Mouse (Mus musculus) C2C12 (cell line): ENCODE data around the gene Tas2r126. TPM values are rescaled to one million over a fixed set of nuclear protein-coding genes. Genes with fewer than 3 reads are reported as not detected.

Experiments used
- H3K27me3 ChIP-seq: one replicate; pipeline ENCODE4 v1.6.1; 2011; ENCODE audit not compliant: control insufficient read depth, insufficient read depth, insufficient read length
- H3K36me3 ChIP-seq: one replicate; pipeline ENCODE4 v1.6.1; 2011; ENCODE audit not compliant: control insufficient read depth, insufficient read depth
- H3K4me3 ChIP-seq: one replicate; pipeline ENCODE4 v1.5.1; 2011; ENCODE audit warnings: mild to moderate bottlenecking, control low read depth; ENCODE audit not compliant: poor library complexity, insufficient read depth, severe bottlenecking
- H3K79me2 ChIP-seq: one replicate; pipeline ENCODE4 v1.6.1; 2011; ENCODE audit not compliant: control insufficient read depth, insufficient read depth
- H3K79me3 ChIP-seq: one replicate; pipeline ENCODE4 v1.6.1; 2011; ENCODE audit warnings: low read depth, control low read depth
- H3ac ChIP-seq: one replicate; pipeline ENCODE3; 2011; ENCODE audit warnings: low read depth; ENCODE audit not compliant: control insufficient read depth, insufficient read length
- CEBPB ChIP-seq: IDR thresholded peaks from one replicate; pipeline ENCODE4 v1.6.1; 2011; ENCODE audit warnings: low read depth, mild to moderate bottlenecking, control low read depth, moderate library complexity
- CTCF ChIP-seq: IDR thresholded peaks from one replicate; pipeline ENCODE4 v1.5.1; 2011; ENCODE audit not compliant: control insufficient read depth, insufficient read depth, insufficient read length
- FOSL1 ChIP-seq: IDR thresholded peaks from one replicate; pipeline ENCODE4 v1.8.0; 2011; ENCODE audit warnings: mild to moderate bottlenecking, low read length; ENCODE audit not compliant: poor library complexity, insufficient read depth, severe bottlenecking
- MAX ChIP-seq: IDR thresholded peaks from one replicate; pipeline ENCODE4 v1.6.1; 2011; ENCODE audit warnings: mild to moderate bottlenecking, control low read depth
- MYOD1 ChIP-seq: IDR thresholded peaks from one replicate; pipeline ENCODE4 v1.6.1; 2011; ENCODE audit warnings: low read depth; ENCODE audit not compliant: control insufficient read depth, insufficient read length
- MYOG ChIP-seq: IDR thresholded peaks from one replicate; pipeline ENCODE4 v1.6.1; 2011; ENCODE audit not compliant: control insufficient read depth, insufficient read length; ENCODE audit errors: extremely low read depth
- USF1 ChIP-seq: IDR thresholded peaks from one replicate; pipeline ENCODE4 v1.6.1; 2011; ENCODE audit warnings: low read depth, mild to moderate bottlenecking, control low read depth, moderate library complexity
- long read RNA-seq, 2 experiments: library from polyadenylated mRNA; unstranded; transcript quantifications; one replicate each; pipeline ENCODE4 v2.0.0; 2019 to 2020
- polyA plus RNA-seq: library from polyadenylated mRNA; unstranded; fragments of >200 nt; fragmentation: generic; extraction: Trizol; gene quantifications from one replicate; pipeline ENCODE4 v1.2.1, GENCODE M21; 2012; ENCODE audit warnings: missing spikeins

Tas2r126 gene
- polyA plus RNA-seq: not detected
- long read RNA-seq, experiment 1: 0 reads
- long read RNA-seq, experiment 2: 0 reads

DNA sequence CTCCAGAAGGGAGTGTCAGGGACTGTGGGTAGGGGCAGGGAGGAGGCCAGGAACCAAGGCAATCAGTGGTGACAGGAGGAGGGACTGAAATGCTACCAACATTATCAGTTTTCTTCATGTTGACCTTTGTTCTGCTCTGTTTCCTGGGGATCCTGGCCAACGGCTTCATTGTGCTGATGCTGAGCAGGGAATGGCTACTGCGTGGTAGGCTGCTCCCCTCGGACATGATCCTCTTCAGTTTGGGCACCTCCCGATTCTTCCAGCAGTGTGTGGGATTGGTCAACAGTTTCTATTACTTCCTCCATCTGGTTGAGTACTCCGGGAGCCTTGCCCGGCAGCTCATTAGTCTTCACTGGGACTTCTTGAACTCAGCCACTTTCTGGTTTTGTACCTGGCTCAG lies at the start of gene Tas2r126:
Tas2r126 (plus strand) TSS at position 90 of the 400 bp plus-strand sequence.
- Histone ChIP-seq H3K79me3 (no peaks in the 10 kb centered on the region), H3K79me2 (no peaks in the 10 kb centered on the region), H3K27me3 (no peaks in the 10 kb centered on the region), H3K4me3 (no peak within 1 kb of the TSS), H3ac (no peak within 1 kb of the TSS), H3K36me3 (no peaks in the 10 kb centered on the region)
- no peak for TF ChIP-seq CEBPB
- TF ChIP-seq MYOD1: no peak
- no peak for TF ChIP-seq MYOG
- TF ChIP-seq MAX: no peak

DNA sequence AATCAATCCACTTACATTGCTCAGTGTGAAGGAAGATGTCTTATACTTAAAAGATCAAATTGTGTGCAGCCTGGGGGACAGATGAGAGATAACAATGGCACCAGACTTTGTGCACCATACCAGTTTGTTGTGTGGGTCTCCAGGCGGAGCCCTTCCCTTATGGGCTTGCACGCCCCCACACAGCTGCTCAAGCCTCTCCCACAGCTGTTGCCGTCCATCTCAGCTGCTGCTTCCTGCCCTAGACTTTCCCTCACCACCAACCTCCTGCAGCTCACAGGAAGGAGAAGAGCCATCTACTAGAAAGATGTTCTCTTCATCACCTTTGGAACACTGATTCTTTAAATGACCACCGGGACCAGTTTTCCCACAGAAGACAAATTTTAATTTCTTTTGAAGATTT lies 48.7 kb upstream of the Tas2r126 start:
- no peaks in the 10 kb centered on the region for H3K27me3 ChIP-seq
- no peaks in the 10 kb centered on the region for H3K36me3 ChIP-seq
- H3K4me3 ChIP-seq: no peak overlapping the region
- H3K79me2 ChIP-seq: no peaks in the 10 kb centered on the region
- H3ac ChIP-seq: no peak overlapping the region
- no peaks in the 10 kb centered on the region for H3K79me3 ChIP-seq
- TF ChIP-seq USF1: no peak
- TF ChIP-seq FOSL1: no peak
- no peak for TF ChIP-seq CEBPB
- no peak for TF ChIP-seq CTCF
- peak; percentile 100 for TF ChIP-seq MYOD1

DNA sequence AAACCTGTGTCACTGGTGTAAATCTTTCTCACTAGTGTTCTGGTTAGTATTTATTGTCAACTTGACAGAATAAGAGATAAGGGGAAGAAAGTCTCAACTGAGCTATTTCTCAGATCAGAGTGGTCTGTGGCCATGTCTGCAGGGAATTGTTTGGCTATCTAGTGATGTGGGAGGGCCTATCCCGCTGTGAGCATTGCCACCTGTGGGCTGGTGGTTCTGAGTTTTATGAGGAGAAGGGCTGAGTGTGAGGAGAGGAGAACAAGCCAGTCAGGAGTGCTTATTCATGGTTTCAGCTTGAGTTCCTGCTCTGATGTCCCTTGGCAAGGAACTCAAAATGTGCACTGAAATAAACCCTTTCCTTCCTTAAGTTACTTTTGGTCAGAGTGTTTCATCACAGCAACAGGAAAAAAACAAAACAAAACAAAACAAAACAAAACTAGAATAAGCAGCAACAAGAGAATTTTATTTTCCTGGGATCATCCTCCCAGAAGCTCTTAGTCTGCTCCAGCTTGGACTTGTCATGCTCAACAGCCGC lies 42.5 kb upstream of the Tas2r126 start:
- Histone ChIP-seq H3K79me2 (no peaks in the 10 kb centered on the region), H3ac (no peak overlapping the region), H3K79me3 (no peaks in the 10 kb centered on the region), H3K27me3 (no peaks in the 10 kb centered on the region), H3K36me3 (no peaks in the 10 kb centered on the region), H3K4me3 (no peak overlapping the region)
- TF ChIP-seq USF1 (no peak), MYOD1 (peak; percentile 3)

DNA sequence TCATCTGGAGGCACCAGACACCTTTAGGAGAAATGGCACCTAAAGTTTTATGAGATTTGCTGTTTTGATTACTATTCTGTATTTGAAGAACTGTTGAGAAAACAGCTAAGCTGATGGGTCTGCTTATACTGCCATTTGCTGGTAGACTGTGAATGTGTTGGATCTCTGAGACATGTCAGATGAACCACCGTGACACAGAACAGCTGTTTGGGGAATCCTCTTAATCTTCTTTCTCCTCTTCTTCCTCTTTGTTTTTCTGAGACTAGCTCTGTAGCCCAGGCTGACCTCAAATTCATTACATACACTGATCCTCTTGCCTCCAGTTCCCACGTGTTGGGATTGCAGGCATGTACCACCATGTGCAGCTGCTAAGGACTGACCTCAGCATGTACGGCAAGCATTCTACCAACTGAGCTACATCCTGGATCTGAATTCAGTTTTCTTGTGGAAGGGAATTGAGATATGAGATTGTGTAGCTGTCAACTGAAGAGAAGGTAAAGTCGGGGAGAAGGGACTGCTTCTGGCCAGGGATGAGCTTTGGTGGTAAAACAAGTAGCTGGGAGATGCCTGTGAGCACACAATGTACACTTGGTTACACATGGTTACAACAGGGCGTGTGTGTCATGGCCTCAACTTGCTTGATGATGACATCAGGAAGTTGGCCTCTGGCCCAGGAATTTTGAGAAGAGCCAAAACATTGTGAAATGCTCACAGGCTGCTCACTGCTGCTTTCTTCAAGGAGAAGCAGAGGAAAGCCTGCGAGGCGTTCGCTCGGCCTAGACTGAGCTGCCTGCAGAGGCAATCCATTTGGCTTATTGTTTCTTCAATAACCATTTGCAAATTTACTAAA lies 38.1 kb upstream of the Tas2r126 start:
- Histone ChIP-seq H3K4me3 (no peak overlapping the region), H3K27me3 (no peaks in the 10 kb centered on the region), H3K36me3 (no peaks in the 10 kb centered on the region), H3K79me2 (no peaks in the 10 kb centered on the region), H3K79me3 (no peaks in the 10 kb centered on the region), H3ac (no peak overlapping the region)
- no peak for TF ChIP-seq MYOD1
- peak; percentile 70 for TF ChIP-seq MAX
- no peak for TF ChIP-seq FOSL1
- TF ChIP-seq MYOG: no peak
- TF ChIP-seq USF1: no peak
- peak; percentile 95 for TF ChIP-seq CEBPB

DNA sequence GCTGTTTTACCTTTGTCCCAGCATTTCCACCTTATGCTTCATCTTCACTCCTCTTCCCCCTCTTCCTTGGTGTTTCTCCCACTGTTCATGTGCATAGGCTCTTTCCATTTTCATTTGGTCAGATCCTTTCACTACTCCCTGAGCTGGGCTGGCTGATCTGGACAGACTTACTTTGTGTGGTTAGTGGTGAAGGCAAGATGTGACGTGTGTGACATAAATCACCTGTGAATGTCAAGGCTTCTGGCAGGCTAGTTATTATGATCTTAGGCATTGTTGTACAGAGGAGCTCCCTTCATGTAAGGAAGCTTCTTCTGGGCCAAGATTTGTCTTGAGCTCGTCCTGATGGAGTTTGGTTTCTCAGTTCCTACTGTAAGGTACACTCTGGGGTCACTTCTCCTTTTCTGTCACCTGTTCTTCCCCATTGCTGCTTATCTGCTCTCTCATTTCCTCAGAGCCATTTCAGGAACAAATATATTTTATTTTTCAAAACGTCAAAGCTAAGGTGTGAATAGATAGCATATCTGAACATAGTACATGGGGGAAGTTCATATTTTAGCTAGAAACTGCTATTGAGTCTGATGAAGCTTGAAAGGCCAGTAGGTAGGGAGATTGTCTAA lies 37.2 kb upstream of the Tas2r126 start:
- Histone ChIP-seq H3K36me3 (no peaks in the 10 kb centered on the region), H3K79me2 (no peaks in the 10 kb centered on the region), H3ac (no peak overlapping the region), H3K27me3 (no peaks in the 10 kb centered on the region), H3K4me3 (no peak overlapping the region), H3K79me3 (no peaks in the 10 kb centered on the region)
- TF ChIP-seq CEBPB (no peak), MAX (no peak), MYOD1 (no peak), USF1 (no peak), MYOG (no peak), FOSL1 (no peak), CTCF (no peak)

DNA sequence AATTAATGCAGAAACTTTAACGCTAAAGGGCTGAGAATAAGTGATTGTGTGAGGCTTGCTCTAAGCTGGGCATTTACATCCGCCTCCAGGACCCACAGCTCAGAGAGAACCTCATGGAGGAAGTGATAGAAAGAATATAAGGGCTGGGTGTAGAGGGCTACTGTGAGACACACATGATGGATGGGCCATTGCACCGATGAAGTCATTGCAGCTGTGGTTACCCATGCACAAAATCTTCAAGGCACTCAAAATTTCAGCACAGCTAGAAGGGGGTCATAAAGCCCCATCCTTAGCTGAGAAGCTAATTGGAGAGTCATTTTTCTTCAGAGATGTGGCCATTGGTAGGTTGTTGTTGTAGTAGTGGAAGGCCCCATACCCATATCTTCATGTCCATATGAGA lies 36.0 kb upstream of the Tas2r126 start:
- Histone ChIP-seq H3K27me3 (no peaks in the 10 kb centered on the region), H3K4me3 (no peak overlapping the region), H3K79me2 (no peaks in the 10 kb centered on the region), H3K36me3 (no peaks in the 10 kb centered on the region), H3K79me3 (no peaks in the 10 kb centered on the region), H3ac (no peak overlapping the region)
- no peak for TF ChIP-seq CEBPB
- TF ChIP-seq FOSL1: no peak
- TF ChIP-seq MYOD1: no peak
- no peak for TF ChIP-seq MAX
- TF ChIP-seq USF1: no peak
- TF ChIP-seq MYOG: no peak
- TF ChIP-seq CTCF: no peak
